Mouse (Mus musculus) adrenal gland, adult 2 months (tissue): ENCODE results near the gene Fam149b. TPM values are rescaled to one million over a fixed set of nuclear protein-coding genes. Genes with fewer than 3 reads are reported as not detected.
"Not testable (repeated sequence)": the region's sequence is repeated elsewhere in the genome, so short reads cannot be mapped to it uniquely, and the experiment has no call there.

Experiments
- DNase-seq: peaks from one replicate; pipeline ENCODE4 v3.0.0; 2021
- long read RNA-seq: library from polyadenylated mRNA; stranded (forward); transcript quantifications from one replicate; pipeline ENCODE4 v2.0.0, GENCODE M21; 2021
- polyA plus RNA-seq: library from polyadenylated mRNA; depleted of rRNA; stranded (reverse); fragments of >200 nt; gene quantifications from 2 replicates; pipeline ENCODE4 v1.2.3, GENCODE M21; 2012; rRNA removed
- total RNA-seq, 2 experiments: library from RNA; stranded (reverse); gene quantifications; 2 replicates each; pipeline ENCODE4 v1.2.3; 2021

Fam149b gene
- total RNA-seq: 10 to 100 TPM; 40.2 to 41.6 TPM
- 14.9 and 15.2 TPM in 2 replicates for polyA plus RNA-seq
- long read RNA-seq, full-length matches to known transcripts: 13 of 51 reads
- long read RNA-seq, partial matches to known transcripts: 13 of 51 reads
- long read RNA-seq, other reads (novel, unspliced or antisense): 25 of 51 reads

DNA sequence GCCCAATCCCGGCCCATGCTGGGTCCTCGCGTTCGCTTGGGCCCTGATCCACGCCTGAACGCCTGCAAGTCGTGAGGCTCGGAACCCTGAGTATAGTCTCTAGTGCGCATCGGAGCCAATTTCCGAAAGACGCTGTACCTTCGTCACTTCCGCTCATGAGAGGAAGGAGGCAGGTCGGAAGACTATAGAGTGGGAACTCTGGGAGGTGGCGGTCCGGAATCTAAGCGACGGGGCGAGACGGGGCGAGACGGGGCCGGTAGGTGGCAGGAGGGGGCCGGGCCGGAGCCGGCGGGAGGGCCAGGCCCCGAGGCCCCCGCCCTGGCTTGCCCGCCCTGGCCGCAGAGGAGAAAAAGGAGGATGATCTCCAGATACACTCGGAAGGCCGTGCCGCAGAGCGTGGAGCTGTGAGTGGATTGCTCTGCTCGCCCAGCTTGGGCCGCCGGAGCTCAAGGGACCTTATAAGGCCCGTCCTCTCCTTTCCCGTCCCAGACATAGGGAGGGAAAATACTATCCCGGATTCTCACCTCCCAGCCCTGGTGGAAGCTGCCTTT, at the start of gene Fam149b, which contains the start of gene Ecd:
Fam149b (plus strand) TSS at position 172 of the 551 bp plus-strand sequence.
Ecd (minus strand) TSS at position 131 of the 551 bp plus-strand sequence.
- DNase-seq: peak; percentile 94

DNA sequence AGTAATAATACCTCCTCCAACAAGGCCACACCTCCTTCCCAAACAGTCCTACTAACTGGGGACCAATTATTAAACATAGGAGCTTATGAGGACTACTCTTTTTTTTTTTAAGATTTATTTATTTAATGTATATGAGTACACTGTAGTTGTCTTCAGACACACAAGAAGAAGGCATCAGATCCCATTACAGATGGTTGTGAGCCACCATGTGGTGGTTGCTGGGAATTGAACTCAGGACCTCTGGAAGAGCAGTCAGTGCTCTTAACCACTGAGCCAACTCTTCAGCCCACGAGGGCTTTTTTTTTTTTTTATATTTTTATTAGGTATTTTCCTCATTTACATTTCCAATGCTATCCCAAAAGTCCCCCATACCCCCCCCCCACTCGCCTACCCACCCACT, 42.9 kb upstream of the Fam149b start:
- DNase-seq: not testable (repeated sequence)

- DNase-seq: no peak
Measured at GRCm38 (mm10) chr14:20315137-20315536, 32.8 kb upstream of the Fam149b start.

DNA sequence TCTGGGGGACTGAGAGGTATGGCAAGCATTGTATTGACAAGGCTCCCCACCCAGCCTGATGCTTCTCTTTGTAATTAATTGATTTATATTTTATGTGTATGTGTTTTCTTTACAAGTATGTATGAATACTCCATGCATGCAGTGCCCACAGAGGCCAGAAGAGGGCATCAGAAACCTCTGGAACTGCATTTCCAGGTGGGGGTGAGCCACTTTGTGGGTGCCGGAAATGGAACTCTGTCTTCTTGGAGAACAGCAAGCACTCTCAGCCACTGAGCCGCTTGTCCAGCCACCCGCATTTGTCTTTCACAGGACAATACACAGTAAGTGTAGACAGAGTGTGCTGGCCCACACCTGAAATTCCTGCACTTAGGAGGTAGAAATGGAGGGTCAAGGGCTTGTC, 28.5 kb upstream of the Fam149b start:
- peak; percentile 33 for DNase-seq

DNA sequence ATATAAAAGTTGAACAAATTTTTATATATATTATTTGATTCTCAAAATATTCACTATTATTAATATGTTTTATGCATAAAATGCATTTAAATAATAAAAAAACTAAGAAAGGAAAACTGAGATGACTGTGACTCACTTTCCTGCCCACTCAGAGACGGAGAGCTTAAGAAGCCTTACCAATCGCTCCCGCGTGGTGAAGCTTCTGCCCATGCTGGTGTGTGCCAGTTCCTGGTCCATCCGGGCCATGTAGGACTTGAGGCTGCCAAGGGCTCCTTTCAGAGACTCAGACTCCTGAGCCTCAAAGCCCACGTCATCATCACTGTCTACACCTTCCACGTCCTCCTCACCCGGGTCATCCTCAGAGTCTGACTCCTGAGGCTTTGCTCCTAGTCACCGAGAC, 23.8 kb upstream of the Fam149b start:
- DNase-seq: no peak

GRCm38 (mm10) chr14:20328474-20328873, 19.5 kb upstream of the Fam149b start:
- no peak for DNase-seq

GRCm38 (mm10) chr14:20331316-20331715, 16.6 kb upstream of the Fam149b start:
- no peak for DNase-seq

- no peak for DNase-seq
Measured at GRCm38 (mm10) chr14:20339415-20339814, 8.5 kb upstream of the Fam149b start.

DNA sequence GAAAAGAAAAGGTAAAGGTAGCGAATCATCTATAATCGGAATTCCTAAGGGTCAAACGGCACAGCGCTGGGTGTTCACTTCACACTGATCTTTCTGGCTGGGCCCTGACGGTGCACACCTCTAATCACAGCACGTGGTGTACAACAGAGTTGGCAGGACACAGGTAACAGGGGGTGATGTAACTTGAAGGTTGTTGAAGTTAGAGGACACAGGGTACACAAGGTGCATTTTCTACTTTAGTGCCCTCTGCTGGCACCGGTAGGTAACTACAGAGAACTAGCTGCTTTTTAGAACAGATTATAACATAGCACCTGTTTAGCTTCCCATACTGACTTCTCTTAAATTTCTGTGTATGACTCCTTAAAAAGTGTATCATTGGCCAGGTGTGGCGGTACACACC, 7.8 kb upstream of the Fam149b start:
- DNase-seq: peak; percentile 19

- DNase-seq: no peak
Measured at GRCm38 (mm10) chr14:20340866-20341265, 7.1 kb upstream of the Fam149b start.

- DNase-seq: peak; percentile 14
Measured at GRCm38 (mm10) chr14:20345885-20346284, 2.1 kb upstream of the Fam149b start.

DNA sequence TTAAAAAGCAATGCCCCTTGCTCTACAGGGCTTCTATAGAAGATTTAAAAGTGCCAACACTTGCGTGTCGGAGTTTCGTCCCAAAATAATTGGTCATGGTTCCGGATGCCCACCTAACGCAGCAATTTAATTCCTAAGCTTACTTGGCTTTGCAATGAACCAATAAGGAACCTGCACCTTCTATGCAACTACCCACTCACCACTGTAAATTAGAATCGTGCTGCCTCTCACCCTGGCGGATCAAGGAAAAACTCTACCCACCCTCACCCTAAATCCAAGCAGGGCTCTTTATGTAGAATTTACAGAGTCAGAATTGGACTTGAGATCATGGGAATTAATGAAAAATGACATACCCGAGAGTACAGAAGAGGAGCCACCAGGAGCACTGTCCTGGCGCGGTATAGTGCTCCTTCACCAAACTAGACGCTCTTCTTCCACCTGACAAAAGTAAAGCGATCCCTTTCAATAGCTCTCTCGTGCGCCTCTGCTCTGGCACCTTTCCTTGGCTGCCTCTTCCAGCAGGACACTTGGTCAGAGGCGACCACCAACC, 446 bp upstream of the Fam149b start:
- DNase-seq: no peak

- DNase-seq: no peak
Measured at GRCm38 (mm10) chr14:20363230-20363629, 15.3 kb downstream of the Fam149b start.

- DNase-seq: no peak
Measured at GRCm38 (mm10) chr14:20368271-20368670, 20.3 kb downstream of the Fam149b start.

- no peak for DNase-seq
Measured at GRCm38 (mm10) chr14:20370798-20371197, 22.8 kb downstream of the Fam149b start.

- no peak for DNase-seq
Measured at GRCm38 (mm10) chr14:20371854-20372253, 23.9 kb downstream of the Fam149b start.

GRCm38 (mm10) chr14:20377112-20377521, 29.2 kb downstream of the Fam149b start:
- peak; percentile 79 for DNase-seq

DNA sequence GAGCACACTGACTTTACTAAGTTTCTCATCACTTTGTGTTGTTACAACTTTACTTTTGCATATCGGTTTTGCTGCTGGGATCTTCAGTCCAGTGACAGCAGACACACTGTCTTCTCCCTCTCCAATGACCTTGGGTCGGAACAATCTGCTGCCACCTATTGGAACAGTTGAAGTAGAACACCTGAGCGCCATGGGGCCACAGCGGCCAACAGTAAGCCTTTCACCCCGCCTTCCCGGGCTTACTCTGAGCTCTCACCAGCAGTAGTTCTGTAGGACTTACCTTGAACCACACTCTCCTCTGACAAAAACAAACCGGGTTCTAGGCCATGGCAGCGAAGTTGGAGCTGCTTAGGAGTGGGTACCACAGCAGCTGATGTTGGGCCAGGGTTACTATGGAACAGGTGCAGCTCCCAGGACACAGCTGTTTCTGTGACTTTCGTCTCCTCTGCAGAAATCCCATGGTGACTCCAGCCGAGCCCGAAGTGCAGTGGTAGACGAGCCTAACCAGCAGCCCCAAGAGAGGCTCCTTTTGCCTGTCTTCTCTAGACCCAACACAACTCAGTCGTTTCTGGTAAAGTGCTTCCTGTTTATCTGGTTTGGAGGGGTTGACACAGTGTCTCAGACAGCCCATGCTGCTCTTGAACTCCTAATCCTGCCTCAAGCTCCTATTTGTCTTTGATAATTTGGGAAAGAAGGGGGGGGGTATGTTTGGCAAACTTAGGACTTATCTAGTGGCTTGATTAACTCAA, 30.5 kb downstream of the Fam149b start:
- DNase-seq: peak; percentile 70

- no peak for DNase-seq
Measured at GRCm38 (mm10) chr14:20379087-20379640, 31.2 kb downstream of the Fam149b start.

- DNase-seq: no peak
Measured at GRCm38 (mm10) chr14:20379753-20380430, 31.9 kb downstream of the Fam149b start.

DNA sequence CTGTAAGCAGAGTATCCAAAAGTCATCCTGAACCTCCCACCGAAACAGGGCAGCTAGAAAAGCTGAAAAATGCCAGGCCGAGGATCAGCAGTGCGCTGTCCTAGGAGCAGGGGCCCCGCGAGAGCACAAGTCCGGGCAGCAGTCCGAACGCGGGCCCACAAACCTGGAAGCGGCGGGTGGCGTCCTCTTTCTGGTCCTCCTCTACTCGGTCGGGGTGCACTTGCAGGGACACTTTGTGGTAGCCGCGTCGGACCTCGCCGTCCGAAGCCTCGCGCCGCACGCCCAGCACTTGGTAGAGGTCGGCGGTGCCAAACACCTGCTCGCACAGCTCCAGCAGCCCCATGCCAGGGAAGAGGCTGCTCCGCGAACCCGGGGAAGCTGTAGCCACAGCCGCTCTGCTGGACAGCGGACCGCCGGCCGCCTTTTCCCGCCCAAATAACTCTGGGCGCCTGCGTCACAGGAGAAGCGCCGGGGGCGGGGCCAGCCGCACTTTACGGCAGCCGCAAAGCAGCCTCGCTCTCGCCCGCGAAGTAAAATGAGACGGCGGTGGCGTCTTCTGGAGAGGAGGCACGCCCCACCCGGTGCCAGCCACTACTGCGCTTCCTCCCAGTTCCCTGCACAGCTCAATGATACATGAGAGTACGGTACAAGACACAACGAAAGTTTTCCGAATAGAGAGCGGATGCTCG, 40.6 kb downstream of the Fam149b start, which contains the start of gene Dnajc9:
Dnajc9 (minus strand) TSS at position 470 of the 689 bp plus-strand sequence.
- DNase-seq: peak; percentile 97
